Mouse (Mus musculus) cortical plate, adult 2 months (tissue): ENCODE data around the gene Jade3.

Source experiments
- CTCF ChIP-seq: fragments of 200-500 bp; IDR thresholded peaks from 2 replicates; pipeline ENCODE4 v1.5.1; 2011; ENCODE audit warnings: mild to moderate bottlenecking, control low read depth, low read length; ENCODE audit not compliant: insufficient read depth; ENCODE audit errors: extremely low read depth
- POLR2A ChIP-seq: fragments of 200-500 bp; IDR thresholded peaks from 2 replicates; pipeline ENCODE4 v1.6.1; 2011; ENCODE audit warnings: mild to moderate bottlenecking, low read length, control low read depth; ENCODE audit not compliant: insufficient read depth; ENCODE audit errors: extremely low read depth

GRCm38 (mm10) chrX:20392942-20393341 lies 32.5 kb upstream of the Jade3 start:
- TF ChIP-seq POLR2A (no peak), CTCF (no peak)
